Mouse (Mus musculus) lung, postnatal 25 days (tissue): ENCODE results near the gene Uox.

Experiments used
- DNase-seq: peaks from one replicate; pipeline ENCODE4 v3.0.0; 2022; ENCODE audit warnings: low spot score

Uox gene

DNA sequence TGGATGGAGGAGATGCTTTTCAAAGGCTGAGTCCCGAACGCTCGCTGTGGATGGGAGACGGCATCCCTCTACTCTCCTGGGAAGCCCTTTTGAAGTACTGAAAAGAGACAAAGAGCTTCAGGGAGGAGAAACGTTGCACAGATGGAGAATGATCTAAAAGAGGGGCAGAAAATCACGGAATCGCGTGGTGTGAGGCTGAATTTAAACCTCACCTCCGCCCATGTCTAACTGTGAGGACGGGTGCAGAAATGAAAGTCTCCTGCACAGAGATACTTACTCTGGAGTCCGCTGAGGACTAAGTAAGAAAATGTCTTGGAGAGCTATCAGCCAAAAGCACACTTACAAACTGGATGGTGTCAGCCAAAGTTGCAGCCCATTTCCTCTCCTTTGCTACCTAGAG, 51.7 kb downstream of the Uox start:
- no peak for DNase-seq

DNA sequence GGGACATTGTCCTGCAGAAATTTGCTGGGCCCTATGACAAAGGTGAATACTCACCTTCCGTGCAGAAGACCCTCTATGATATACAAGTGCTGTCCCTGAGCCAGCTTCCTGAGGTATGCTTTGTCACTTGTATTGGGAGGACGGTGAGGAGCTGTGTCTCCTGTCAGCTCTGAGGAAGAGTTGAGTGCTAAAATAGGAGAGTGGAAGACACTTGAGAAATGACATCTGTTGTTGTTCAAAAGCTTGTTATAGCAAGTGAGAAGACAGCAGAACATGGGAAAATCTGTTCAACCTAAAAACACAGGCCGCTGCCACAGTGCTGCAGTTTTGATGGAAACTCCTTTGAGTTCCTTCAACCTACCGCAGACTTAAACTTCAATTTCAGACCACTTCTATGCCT, 55.5 kb downstream of the Uox start:
- no peak for DNase-seq

GRCm38 (mm10) chr3:146628227-146628982, 58.2 kb downstream of the Uox start:
- DNase-seq, result no peak

DNA sequence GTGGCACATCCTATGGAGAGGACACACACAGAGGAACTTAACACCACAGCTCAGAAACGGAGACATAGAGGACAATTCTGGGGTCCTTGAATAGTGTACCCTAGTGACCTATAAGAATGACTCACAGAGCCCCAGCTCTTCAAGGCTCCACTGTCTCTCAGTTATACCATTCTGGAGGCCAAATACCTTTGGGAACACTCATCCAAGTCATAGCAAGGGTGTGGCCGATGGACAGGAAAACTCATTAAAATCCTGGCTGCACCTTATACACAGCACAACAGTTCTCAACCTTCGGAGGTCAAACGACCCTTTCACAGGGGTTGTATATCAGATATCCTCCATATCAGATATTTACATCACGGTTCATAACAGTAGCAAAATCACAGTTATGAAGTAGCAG, 62.3 kb downstream of the Uox start:
- DNase-seq, result no peak

GRCm38 (mm10) chr3:146641818-146642427, 71.7 kb downstream of the Uox start:
- no peak for DNase-seq

- DNase-seq, result no peak
These were observed 79.2 kb downstream of the Uox start for GRCm38 (mm10) chr3:146649311-146649894.

DNA sequence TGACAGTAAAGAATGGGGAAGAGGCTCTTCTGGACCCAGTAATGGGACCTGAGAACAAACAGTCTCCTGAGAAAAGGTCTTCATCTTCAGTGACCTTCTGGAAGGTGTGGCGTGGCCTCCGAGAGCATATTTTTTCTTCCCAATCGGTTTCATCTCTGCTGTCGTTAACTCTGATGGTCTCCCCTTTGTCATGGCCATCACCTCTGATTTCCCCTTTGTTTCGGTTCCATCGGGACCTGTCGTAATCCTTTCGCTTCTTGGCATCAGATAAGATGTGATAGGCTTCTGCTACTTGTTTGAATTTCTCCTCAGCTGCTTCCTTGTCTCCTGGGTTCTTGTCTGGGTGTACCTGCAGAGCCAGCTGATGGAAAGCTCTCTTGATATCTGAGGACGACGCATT, 80.5 kb downstream of the Uox start:
- DNase-seq, result no peak

DNA sequence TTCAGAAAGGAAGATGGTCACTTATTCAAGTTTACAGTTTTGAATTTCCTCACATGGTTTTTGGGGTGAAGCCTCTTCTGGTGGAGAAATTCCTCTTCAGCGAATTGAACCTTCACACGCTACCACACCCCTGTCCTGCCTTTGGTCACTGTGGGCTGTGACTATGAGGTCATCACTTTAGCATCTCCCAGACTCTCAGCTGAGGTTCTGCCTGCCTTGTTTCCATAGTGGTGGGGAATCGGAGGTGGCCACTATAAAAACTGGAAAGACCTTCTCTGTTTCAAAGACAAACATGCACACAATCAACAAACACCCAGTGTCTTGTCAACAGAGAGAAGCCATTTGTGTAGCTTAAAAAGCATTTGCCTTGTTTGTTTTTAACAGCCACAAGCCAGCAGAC, 81.0 kb downstream of the Uox start, which contains the start of gene 4930503B20Rik:
TSS of gene 4930503B20Rik (minus strand) at position 101 of the 400 bp plus-strand sequence.
- no peak for DNase-seq

GRCm38 (mm10) chr3:146652431-146652830, 82.2 kb downstream of the Uox start:
- DNase-seq, result no peak

- no peak for DNase-seq
These were observed 83.5 kb downstream of the Uox start for GRCm38 (mm10) chr3:146653692-146654091.

- DNase-seq, result no peak
These were observed 84.9 kb downstream of the Uox start for GRCm38 (mm10) chr3:146655111-146655577.

GRCm38 (mm10) chr3:146657433-146657832, 87.2 kb downstream of the Uox start:
- DNase-seq, result no peak

- no peak for DNase-seq
These were observed 87.9 kb downstream of the Uox start for GRCm38 (mm10) chr3:146658061-146658639.

DNA sequence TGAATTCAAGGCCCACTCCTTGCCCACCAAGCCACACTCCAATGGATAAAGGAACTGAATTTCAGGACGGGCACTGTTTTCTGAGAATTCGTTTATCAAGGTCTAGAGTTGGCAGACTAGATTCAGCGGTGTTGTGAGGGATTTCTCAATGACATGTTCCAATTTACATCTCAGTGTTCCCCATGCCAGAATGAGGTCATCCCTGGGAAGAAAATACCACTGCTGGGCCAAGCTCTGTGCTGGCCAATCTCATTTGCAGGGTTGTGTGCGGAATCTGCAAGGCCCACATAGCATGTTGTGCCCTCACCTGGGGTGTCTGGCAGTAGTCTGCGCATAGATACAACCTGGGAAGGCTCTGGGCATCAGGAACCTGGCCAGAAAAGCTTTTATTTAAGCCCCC, 89.1 kb downstream of the Uox start:
- DNase-seq, result no peak

DNA sequence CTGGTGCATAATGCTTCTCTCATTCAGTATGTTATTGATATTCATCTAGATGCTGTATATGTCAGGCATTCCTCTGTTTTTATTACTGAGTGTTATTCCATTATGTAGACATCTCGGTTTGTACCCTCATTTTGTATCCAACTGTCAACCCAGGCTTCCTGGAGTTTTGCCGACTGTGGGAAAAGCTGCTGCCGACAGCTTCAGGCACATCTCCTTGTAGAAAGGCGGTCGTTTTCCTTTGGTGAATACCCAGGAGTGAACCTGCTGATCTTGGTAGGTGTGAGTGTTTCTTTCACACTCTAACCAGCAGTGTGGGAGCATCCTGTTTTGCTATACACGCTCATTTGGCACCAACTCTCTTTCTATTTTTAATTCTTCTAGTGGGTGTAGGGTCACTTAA, 90.8 kb downstream of the Uox start:
- DNase-seq, result no peak

GRCm38 (mm10) chr3:146661907-146662306, 91.7 kb downstream of the Uox start:
- no peak for DNase-seq

GRCm38 (mm10) chr3:146671121-146671520, 100.9 kb downstream of the Uox start:
- no peak for DNase-seq

DNA sequence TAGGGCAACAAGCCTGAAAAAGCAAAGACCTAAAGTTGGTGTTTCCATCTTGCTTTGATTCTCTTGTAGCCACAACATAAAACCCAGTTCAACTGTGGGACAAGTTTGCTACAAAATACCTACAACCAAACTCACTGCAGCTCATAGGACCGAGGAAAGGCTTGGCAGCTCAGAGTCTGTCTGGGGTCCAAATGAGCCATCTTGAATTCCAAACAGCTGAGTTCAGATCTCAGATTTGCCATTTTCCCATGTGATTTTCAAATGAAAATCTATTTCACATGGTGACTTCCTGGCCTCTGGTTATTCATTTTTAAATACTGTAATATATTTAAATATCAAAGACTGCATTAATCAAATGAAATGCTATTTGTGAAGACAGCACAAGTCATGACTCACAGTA, 104.9 kb downstream of the Uox start:
- DNase-seq, result no peak

GRCm38 (mm10) chr3:146676193-146676592, 106.0 kb downstream of the Uox start:
- DNase-seq, result no peak

DNA sequence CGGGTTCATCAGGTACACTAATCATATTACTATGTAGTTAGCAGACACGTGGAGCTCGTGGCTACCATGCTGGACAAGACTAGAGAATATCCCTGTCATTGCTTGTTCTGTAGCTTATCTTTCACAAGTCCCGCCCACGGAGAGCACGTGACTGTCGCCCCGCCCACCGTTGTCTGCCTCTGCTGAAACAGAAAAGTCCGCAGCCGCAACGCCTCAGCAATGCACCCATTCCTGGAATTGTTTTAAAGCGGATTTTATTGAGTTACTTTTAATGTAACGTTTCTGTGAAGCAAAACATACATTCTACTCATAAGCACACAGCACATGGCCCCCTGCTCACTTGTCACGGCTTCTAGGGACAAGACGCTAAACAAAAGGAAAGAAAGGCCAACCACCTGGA, 109.4 kb downstream of the Uox start:
- no peak for DNase-seq

DNA sequence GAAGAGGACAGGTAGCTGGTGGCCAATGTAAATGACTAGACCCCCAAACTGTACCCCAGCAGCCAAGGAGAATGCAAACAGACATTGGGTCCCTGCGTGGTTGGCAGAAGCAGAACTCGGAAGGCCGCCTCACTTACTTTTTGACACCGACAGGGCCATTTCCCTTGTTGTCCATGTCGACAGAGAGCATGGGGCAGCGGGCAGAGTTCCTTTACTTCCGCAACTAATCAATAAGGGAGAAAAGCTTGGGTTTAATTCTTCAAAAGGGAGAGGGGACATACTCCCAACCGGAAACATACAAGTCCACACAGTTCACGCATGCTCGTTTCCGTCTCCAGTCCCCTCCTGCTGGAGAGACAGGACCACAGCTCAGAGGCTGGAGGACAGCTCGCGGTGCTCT, 110.4 kb downstream of the Uox start:
- no peak for DNase-seq

DNA sequence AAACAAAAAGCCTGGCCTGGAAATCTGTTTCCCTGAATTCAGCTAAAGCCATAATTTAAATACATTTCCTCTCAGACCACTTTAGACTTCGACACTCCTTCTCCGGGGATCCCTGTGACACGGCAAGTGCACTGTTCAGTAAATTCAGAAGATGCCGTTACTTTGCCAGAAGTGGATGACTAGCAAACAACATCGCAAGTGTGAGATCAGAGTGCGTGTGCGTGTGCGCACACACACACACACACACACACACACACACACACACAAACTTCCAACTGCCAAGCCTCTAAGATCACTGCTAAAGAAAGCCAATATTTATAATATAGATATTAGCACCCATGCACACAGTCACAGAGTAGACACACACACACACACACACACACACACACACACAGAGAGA, 111.5 kb downstream of the Uox start:
- no peak for DNase-seq
